Mouse (Mus musculus): ENCODE results near the gene Zkscan8. TPM values are rescaled to one million over a fixed set of nuclear protein-coding genes. Genes with fewer than 3 reads are reported as not detected.

Zkscan8 gene
- polyA plus RNA-seq, 1 experiment from 2014 or later, result 6.8 TPM

Other genes starting within 250 kb of the Zkscan8 start
- gene Gpx5, start 238.4 kb downstream of the Zkscan8 start, polyA plus RNA-seq (2015; fragmentation: Nextera tagmentation; extraction: Ambion mirVana), result not detected in 2 replicates
- not detected in 2 replicates for gene Gpx6, start 219.0 kb downstream of the Zkscan8 start, polyA plus RNA-seq (2015; fragmentation: Nextera tagmentation; extraction: Ambion mirVana)
- not detected in 2 replicates for gene Olfr1367, start 184.2 kb downstream of the Zkscan8 start, polyA plus RNA-seq (2015; fragmentation: Nextera tagmentation; extraction: Ambion mirVana)
- 8.6 and 9.6 TPM in 2 replicates for gene Zscan12, start 168.3 kb downstream of the Zkscan8 start, polyA plus RNA-seq (2015; fragmentation: Nextera tagmentation; extraction: Ambion mirVana)
- gene Zkscan3, start 128.4 kb downstream of the Zkscan8 start, polyA plus RNA-seq (2015; fragmentation: Nextera tagmentation; extraction: Ambion mirVana), result 66.8 and 73.7 TPM in 2 replicates
- 2.3 and 2.4 TPM in 2 replicates for gene Pgbd1, start 90.1 kb downstream of the Zkscan8 start, polyA plus RNA-seq (2015; fragmentation: Nextera tagmentation; extraction: Ambion mirVana)
- gene Zscan26, start 77.4 kb downstream of the Zkscan8 start, polyA plus RNA-seq (2015; fragmentation: Nextera tagmentation; extraction: Ambion mirVana), result 27.1 and 30.3 TPM in 2 replicates
- gene Nkapl, start 62.6 kb downstream of the Zkscan8 start, polyA plus RNA-seq (2015; fragmentation: Nextera tagmentation; extraction: Ambion mirVana), result 1.3 and 1.6 TPM in 2 replicates
- 2.8 and 3.4 TPM in 2 replicates for gene Zkscan4, start 52.2 kb downstream of the Zkscan8 start, polyA plus RNA-seq (2015; fragmentation: Nextera tagmentation; extraction: Ambion mirVana)
- gene Gm10065, start 51.7 kb downstream of the Zkscan8 start, polyA plus RNA-seq (2015; fragmentation: Nextera tagmentation; extraction: Ambion mirVana), result not detected in 2 replicates
- 0.48 and 1.3 TPM in 2 replicates for gene AK157302, start 35.9 kb downstream of the Zkscan8 start, polyA plus RNA-seq (2015; fragmentation: Nextera tagmentation; extraction: Ambion mirVana)
- 6.7 and 20.9 TPM in 2 replicates for gene Gm11273, start 29.7 kb downstream of the Zkscan8 start, polyA plus RNA-seq (2015; fragmentation: Nextera tagmentation; extraction: Ambion mirVana)
- gene Olfr1366, start 11.7 kb upstream of the Zkscan8 start, polyA plus RNA-seq (2015; fragmentation: Nextera tagmentation; extraction: Ambion mirVana), result 0.14 and 0.18 TPM in 2 replicates
- 0.13 TPM in 1 of 2 replicates, not detected in the other for gene Olfr1535, start 28.8 kb upstream of the Zkscan8 start, polyA plus RNA-seq (2015; fragmentation: Nextera tagmentation; extraction: Ambion mirVana)
- gene Olfr1364, start 50.6 kb upstream of the Zkscan8 start, polyA plus RNA-seq (2015; fragmentation: Nextera tagmentation; extraction: Ambion mirVana), result not detected in 2 replicates
- not detected in 2 replicates for gene Olfr1362, start 82.9 kb upstream of the Zkscan8 start, polyA plus RNA-seq (2015; fragmentation: Nextera tagmentation; extraction: Ambion mirVana)
- not detected in 2 replicates for gene Olfr11, start 111.4 kb upstream of the Zkscan8 start, polyA plus RNA-seq (2015; fragmentation: Nextera tagmentation; extraction: Ambion mirVana)
- not detected in 2 replicates for gene Olfr1361, start 132.3 kb upstream of the Zkscan8 start, polyA plus RNA-seq (2015; fragmentation: Nextera tagmentation; extraction: Ambion mirVana)
- gene Olfr1360, start 146.3 kb upstream of the Zkscan8 start, polyA plus RNA-seq (2015; fragmentation: Nextera tagmentation; extraction: Ambion mirVana), result not detected in 2 replicates
- not detected in 2 replicates for gene Olfr1359, start 167.0 kb upstream of the Zkscan8 start, polyA plus RNA-seq (2015; fragmentation: Nextera tagmentation; extraction: Ambion mirVana)
- gene Hist1h2bl, start 185.0 kb upstream of the Zkscan8 start, polyA plus RNA-seq (2015; fragmentation: Nextera tagmentation; extraction: Ambion mirVana), result 1.5 and 3.8 TPM in 2 replicates
- gene Hist1h2ai, start 185.3 kb upstream of the Zkscan8 start, polyA plus RNA-seq (2015; fragmentation: Nextera tagmentation; extraction: Ambion mirVana), result 7.3 and 11.8 TPM in 2 replicates
- 4.6 and 5.6 TPM in 2 replicates for gene Hist1h3h, start 186.5 kb upstream of the Zkscan8 start, polyA plus RNA-seq (2015; fragmentation: Nextera tagmentation; extraction: Ambion mirVana)
- gene Hist1h2bm, start 190.9 kb upstream of the Zkscan8 start, polyA plus RNA-seq (2015; fragmentation: Nextera tagmentation; extraction: Ambion mirVana), result 1.9 and 2.5 TPM in 2 replicates
- 1.7 and 2.3 TPM in 2 replicates for gene Hist1h4j, start 203.9 kb upstream of the Zkscan8 start, polyA plus RNA-seq (2015; fragmentation: Nextera tagmentation; extraction: Ambion mirVana)
- gene Hist1h4k, start 219.4 kb upstream of the Zkscan8 start, polyA plus RNA-seq (2015; fragmentation: Nextera tagmentation; extraction: Ambion mirVana), result 3.9 and 8.4 TPM in 2 replicates
- 18.1 and 21.5 TPM in 2 replicates for gene Hist1h2ak, start 222.7 kb upstream of the Zkscan8 start, polyA plus RNA-seq (2015; fragmentation: Nextera tagmentation; extraction: Ambion mirVana)
- gene Hist1h2bn, start 223.0 kb upstream of the Zkscan8 start, polyA plus RNA-seq (2015; fragmentation: Nextera tagmentation; extraction: Ambion mirVana), result 1.3 and 2.9 TPM in 2 replicates
- gene Hist1h1b, start 249.5 kb upstream of the Zkscan8 start, polyA plus RNA-seq (2015; fragmentation: Nextera tagmentation; extraction: Ambion mirVana), result 9.6 and 10.6 TPM in 2 replicates

Measured in stomach, embryonic 16.5 days (tissue).